Mouse (Mus musculus): ENCODE data around the gene Ogdhl.
"Not testable (repeated sequence)": the region's sequence is repeated elsewhere in the genome, so short reads cannot be mapped to it uniquely, and the experiment has no call there.

Gene Ogdhl

DNA sequence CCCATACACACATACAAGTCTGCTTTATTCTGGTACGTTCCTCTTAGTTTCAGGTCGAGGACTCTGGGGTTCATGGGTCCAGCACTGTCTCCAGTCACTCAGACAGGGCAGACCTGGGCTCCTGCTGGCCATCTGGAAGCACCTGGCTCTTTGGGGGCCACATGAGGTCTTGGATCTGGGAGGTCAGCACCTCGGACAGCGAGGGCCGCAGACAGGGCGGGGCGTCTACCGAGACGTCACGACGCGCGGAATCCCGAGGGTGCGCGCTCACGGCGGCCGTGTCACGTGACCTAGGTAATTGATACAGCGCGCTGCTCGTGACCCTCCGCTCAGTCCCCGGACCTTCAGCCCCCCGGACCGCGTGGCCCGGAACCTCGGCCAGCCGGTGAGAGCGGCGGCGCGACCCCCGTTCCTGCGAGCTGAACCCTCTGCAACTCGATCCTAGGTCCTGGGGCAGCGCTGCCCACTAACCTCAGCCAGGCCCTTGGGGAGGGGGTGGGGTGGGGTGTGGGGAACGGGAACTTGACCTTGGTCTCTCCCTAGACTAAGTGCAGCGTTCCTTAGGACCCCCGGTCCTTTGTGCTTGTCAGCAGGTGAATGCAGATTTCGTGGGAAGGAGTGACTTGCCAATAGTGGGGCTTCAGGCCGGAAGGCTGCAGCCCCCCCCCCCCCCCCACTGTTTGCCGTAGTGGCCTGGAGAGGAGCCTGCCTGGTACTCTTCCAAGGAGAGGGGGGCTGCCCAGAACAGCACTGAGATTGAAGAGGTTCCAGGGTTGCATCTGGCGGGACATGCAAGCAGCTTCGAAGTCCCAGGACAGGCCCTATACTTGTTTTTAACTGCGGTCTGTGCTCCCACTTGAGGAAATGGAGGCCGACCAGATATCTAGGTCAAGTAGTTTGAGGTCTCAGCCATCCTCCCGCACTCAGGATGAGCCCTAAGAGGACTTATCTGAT lies at the start of gene Ogdhl:
Ogdhl (plus strand) TSS at position 288 of the 954 bp plus-strand sequence.
- DNase-seq = peak; percentile 47

DNA sequence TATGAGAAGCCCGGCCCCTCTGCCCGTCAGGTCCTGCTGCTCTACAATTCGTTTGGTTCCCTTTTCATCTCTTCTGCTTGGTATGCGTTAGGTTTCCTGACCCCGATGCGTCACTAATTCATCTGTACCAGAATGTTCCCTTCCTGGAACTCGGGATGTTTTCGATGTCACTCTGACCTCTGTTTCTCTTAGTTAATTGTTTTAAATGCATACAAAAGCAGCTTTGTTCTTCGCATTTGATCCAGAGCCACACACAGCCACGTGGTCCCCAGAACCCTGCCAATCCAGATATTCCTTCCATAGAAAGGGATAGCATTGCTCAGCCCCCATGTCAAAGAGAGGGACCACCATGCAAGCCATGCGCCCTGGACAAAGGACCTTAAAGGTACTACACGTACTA lies 20.2 kb upstream of the Ogdhl start:
- DNase-seq = no peak

DNA sequence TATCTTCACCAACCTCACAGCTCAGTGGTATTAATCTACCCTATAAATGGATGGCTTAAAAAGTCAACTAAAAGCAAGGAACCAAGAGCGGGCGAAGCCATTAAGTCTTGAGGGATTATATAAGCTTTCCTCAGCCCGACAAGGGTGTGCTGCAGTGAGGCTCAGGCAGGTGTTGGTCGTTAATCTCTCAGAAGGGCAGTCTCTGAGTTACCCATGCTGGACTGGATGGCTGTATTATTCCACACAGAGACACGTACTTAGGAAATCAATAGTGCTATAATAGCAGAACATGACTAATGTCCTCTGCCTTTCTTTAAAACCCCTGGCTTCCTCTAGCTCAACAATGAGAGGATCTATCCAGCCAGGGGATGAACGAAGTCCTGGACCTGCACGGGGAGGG lies 19.4 kb upstream of the Ogdhl start:
- DNase-seq = no peak

DNA sequence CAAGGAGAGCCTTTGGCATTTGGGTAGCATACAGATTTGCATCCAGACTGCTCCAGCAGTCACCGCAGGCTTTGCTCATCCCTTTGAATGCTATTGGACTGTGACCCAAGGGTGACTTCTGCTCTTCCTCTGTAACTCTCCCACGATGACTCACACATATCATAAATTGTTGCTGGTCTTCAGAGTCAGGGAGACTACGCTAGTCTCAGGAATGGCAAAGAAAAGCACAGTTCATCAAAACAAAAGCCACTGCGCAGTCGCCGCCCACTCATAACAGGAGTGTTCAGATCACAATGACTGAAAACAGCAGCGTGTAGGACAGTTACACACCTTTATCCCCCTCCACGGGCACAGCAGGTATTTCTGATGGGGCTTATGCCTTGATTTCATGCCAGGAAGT lies 16.9 kb upstream of the Ogdhl start:
- DNase-seq = no peak

DNA sequence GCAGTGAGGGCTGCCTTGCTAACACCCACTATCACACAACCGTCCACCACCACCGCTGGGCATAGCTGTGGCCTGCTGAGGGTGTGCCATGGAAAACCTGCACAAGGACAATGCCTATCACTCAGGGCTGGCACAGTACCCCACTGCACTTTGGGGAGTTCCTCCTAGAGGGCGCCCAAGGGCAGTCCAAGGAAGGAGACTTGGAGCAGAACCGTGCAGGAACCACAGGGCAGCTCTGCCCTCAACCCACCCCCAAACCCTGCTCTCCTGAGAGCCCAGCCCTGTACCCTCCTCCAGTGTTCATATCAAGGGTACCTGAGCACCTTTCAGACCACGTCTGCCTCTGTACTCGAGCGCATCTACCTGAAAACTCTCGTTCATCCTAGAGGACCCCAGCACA lies 11.9 kb upstream of the Ogdhl start:
- peak; percentile 57 for DNase-seq

DNA sequence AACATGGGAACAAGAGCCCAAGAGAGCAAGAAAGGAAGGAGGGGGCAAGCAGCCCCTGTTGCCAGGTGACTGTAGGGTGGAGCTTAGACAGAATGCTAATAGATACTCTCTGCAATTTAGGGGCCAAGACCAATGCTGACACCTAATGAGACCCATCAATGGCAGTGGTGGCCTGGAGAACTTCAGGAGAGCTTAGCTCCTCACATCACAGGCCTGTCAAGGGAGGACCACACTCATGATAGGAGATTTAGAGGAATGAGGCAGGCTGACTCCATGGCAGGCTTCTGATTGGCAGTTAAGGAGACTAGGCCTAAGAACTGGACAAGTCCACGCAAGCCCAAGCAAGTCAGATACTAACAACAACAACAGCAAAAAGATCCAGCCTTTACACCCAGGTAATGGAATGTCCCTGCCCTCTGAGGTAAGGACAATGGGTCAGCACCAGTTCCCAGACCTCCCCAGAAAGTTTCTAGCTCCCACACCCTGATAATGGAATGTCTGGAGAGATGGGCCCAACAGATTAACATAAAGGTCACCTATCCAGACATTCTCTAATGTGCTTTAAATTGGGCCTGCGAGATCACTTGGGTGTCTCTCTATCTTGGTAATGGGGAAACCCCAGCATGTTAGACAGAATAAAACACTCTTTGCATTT lies 10.3 kb upstream of the Ogdhl start:
- no peak for DNase-seq

DNA sequence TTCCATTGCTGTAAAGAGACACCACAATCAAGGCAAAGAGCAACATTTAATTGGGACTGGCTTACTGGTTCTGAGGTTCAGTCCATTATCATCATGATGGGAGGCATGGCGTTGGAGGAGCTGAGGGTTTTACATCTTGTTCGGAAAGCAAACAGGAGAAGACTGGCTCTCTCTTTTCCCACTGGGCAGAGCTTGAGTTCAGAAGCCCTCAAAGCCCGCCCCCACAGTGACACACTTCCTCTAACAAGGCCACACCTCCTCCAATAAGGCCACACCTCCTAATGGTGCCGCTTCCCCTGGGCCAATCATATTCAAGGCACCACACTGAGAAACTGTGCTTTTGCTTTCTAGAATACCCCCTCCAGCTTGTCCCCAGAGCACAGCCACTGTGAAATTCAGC lies 4.0 kb upstream of the Ogdhl start:
- DNase-seq = no peak

DNA sequence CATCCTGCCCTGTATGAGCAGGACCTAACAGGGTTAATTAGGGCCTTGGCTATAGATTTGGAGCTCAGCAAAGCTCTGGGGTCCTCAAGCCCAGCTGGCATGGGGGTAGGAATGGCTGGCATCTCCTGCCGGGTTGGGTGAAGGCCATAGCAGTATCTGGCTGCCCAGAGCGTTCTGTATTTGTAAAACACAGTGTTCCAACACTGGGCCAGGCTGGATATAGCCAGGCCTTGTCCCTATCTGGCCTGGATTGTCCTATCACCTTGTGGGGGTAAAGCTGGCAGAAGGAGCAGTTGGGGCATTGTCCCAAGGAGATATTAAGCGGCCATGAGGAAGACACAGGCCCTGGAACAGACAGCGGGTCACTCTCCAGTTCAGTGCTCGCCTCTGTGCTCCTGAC lies 1.4 kb downstream of the Ogdhl start:
- no peak for DNase-seq

DNA sequence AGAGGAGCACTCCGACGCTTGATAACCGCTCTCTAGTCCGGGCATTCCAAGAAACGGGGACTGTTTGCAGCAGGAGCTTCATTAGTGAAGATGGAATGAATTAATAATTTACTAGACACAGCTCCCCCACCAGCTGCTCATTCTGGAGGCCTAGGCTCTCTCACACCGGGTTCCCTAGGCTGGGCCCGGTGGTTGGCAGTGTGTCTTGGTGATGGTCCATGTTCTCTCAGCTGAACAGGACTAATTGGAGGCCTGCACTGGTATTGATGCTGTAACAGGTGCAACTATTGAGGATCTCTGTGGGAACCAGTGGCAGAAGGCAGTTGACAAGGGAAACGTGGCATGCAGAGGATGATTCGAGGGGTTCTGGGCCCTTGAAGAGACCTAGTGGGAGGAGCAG lies 5.5 kb downstream of the Ogdhl start:
- DNase-seq = no peak

DNA sequence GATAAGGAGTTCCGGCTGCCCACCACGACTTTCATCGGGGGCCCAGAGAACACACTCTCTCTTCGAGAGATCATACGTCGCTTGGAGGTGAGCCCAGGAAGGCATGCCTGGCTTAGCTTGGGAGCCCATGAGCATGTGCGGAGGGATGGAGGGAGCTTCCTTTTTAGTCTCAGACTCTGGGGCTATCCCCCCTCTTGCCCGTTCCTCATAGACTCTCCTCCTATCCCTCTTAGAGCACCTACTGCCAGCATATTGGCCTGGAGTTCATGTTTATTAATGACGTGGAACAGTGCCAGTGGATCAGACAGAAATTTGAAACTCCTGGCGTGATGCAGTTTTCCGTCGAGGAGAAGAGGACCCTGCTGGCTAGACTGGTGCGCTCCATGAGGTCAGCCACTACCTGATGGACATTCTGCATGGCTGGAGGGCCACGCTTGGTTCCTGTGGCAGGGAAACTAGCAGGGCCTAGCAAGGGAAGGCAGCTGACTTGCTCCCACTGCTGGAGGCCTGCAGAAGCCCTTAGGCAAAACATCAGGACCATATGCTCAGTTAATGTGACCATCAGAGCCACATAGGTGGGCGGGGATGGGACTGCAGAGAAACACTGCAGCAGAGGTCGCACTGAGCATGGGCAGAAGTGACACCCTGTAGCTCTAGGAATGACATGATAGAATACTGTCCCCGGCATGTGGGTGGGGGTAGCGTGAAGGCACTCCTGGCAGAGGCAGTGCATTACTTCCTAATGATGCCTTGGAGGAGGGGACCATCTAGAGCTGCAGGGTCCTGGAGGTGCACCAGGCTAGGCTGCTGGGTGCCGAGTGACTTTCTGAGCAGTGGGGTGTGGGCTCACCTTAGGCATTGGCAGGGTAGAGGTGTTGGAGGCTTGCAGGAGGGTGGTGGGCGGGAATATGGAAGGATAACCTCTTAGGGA lies 11.0 kb downstream of the Ogdhl start:
- DNase-seq = no peak

DNA sequence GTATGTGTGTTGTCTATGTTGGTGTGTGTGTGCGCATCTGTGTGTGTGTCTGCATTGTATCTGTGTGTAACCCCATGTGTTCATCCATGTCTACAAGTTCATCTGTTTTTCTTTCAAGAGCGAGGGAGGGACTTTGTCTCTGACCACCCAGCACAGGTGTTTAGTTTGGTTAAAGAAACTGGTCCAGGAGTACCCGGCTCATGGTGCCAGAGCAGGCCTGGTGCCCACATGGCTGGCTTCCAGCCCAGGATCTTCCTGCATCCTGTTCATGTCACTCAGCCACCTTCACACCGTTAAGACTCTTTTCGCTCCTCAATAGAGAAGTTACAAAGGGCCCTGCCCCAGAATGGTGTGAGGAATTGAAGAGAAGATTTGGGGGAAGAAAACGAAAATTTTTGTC lies 14.2 kb downstream of the Ogdhl start:
- no peak for DNase-seq

DNA sequence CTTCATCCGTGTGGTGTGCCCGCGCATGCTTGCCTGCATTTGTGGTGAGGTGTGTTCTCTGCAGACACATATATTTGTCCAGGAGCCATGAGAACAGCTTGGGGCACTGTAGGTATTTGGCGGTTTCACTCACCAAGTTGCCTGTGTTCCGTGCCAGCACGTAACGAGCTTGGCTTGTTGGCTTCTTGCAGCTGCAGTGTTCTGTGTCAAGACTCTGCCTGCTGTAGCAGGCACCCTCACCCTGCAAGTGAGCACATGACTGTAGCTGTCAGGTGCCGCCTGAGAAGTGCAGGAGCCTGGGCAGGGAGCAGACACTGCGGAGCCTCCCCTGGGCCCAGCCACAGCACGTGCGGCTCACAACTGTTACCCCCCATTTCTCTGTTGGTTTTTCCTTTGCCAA lies 14.7 kb downstream of the Ogdhl start:
- no peak for DNase-seq

DNA sequence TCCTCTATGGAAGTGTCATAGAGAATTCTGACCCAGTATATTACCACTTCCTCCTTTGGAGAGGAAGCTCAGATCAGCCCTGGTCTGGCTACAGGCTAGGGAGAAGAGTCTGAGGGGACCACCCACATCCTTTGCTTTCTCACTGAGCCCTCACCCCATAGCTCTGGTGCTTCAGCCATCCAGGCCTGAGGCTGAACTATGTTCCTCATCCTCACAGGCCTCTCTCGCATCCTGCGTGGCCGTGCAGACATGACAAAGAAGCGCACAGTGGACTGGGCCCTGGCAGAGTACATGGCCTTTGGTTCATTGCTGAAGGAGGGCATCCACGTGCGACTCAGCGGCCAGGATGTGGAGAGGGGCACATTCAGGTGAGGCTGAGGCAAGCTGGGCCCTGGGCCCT lies 20.0 kb downstream of the Ogdhl start:
- no peak for DNase-seq

DNA sequence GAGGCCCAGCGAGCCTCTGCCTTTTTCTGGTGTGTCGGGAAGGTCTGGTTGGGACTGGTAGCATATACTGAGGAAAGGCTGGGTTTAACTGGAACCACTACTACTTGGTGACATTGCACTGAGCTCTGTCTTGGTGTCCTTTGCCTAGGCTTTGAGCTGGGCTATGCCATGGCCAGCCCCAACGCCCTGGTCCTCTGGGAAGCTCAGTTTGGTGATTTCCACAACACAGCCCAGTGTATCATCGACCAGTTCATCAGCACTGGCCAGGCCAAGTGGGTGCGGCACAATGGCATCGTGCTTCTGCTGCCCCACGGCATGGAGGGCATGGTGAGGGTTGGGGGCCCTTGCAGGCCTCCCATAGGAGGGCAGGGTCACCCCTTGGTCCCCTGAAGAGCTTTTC lies 22.4 kb downstream of the Ogdhl start:
- DNase-seq = no peak

DNA sequence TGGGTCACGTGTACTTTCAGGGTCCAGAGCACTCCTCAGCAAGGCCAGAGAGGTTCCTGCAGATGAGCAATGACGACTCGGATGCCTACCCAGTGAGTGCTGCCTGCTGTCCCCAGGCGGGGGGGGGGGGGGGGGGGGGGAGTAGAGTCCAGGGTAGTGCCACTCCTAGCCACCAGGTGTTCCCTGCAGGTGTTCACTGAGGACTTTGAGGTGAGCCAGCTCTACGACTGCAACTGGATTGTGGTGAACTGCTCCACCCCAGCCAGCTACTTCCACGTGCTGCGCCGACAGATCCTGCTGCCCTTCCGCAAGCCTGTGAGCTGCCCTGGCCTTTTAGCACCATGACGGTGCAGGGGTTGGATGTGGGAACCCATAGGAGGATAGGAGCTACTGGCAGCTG lies 22.9 kb downstream of the Ogdhl start:
- no peak for DNase-seq

DNA sequence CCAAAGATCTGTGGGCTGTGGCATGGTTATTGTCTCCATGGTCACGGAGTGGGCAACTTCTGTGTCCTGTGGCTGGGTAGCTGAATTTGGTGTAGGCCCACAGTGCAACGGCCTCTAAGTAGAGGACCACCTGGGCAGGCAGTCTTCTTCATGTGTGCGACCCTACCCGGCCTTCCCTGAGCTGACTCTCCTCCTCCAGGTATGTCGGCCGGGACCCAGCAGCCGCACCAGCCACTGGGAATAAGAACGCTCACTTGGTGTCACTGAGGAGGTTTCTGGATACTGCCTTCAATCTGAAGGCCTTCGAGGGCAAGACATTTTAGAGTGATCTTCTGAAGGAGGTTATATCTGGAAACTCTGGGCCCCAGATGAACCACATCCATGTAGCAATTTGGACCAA lies 25.5 kb downstream of the Ogdhl start:
- DNase-seq = no peak

DNA sequence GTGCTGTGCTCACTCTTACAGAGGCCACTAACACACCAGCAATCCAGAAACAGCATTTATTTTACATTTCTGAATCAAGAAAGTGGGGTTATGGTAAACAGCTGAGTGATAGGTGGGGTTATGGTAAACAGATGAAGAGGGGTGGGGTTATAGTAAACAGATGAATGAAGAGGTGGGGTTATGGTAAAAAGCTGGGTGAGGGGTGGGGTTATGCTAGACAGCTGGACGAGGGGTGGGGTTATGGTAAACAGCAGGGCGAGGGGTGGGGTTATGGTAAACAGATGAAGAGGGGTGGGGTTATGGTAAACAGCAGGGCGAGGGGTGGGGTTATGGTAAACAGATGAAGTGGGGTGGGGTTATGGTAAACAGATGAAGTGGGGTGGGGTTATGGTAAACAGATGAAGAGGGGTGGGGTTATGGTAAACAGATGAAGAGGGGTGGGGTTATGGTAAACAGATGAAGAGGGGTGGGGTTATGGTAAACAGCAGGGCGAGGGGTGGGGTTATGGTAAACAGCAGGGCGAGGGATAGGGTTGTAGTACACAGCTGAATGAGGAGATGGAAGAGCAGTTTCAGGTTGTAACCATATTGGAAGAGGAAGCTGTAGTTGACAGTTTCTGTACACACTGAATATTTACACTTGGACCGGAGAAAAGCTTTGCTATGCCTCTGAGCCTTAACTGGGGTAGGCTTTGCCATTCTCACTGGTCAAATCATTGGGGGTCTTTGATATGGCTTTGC lies 29.5 kb downstream of the Ogdhl start:
- not testable (repeated sequence) for DNase-seq

DNA sequence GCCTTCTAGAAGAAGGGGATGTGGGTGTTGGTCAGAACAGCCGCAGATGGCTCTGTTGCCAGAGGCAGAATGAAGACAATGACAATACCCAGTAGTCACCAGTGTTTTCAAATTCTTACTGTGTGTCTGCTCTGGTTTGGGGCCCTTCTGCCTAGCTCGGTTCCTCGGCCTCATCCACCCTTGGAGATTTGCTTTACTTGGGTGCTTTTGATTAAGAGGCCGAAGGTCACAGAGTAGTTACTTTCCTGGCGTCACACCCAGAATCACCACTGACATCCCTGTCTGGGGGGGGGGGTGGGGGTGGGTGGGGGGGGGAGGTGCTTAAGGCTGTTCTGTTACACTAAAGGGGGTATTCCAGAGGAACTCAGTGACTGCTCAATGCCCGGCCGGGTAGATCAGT lies 42.5 kb downstream of the Ogdhl start:
- no peak for DNase-seq

DNA sequence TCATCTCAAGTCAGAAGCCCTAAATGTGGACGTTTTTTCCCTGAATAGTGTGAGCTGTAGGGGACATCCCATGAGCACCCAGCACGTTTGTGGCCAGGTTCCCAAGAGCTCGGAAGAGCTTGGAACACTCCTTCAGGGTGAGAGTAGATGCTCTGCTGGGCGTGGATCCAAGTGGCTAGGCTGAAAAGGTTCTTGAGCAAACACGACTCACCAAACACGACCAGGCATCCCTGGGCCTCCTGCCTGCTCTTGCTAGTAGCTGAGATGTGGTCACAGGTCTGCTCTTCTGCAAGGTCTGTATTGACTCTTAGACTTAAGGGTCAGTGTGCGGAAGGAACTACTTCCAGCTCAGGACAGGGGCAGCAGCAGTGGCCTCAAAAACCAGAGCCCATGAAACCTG lies 47.9 kb downstream of the Ogdhl start:
- no peak for DNase-seq

DNA sequence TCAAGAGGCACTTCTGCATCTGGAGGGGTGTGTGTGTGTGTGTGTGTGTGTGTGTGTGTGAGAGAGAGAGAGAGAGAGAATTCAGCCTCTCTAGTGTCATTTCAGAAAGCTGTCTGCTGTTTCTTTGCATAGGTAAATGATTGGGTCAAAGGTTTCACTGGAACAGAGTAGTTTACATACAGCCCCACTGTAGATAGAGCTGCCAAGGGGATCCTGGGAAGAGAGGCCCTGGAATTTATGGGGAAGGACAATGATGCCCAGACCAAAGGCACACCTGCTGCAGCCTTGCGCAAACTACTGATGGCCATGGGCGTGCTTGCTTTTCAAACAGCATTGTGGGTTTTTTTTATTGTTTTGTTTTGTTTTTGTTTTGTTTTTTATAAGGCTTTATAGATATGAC lies 50.7 kb downstream of the Ogdhl start:
- no peak for DNase-seq

DNA sequence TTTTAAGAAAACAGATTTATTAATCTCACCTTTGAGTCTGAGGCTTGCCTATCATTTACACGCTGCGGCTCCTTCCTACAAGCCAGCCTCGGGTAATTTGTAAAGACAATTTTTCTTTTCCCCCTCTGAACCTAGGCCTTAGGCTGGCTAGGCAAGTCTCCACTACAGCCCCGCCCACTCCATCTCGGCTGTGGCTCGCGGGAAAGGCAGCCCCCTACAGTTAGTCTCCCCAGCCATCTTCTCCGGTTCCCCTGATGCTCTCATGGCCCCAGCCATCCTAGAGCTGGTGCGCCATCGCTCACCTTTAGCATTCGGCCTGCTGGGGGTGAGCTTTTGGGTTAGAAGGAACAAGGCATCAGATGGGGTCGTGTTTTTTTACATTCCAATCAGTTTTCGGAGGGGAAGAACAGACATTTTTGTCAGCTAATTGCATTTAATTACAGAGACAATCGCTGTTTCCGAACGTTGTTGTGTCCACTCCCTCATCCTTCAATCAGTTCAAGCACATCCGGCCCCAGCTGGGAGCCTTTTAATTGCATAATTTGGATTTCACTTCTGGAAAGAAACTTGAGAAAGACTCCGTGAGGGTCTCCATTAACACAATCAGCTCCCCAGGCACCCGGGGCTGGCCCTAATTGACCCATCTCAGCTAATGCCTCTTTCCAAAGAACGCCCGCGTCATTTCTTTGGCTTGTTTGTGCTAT lies 57.7 kb downstream of the Ogdhl start:
- DNase-seq = no peak

DNA sequence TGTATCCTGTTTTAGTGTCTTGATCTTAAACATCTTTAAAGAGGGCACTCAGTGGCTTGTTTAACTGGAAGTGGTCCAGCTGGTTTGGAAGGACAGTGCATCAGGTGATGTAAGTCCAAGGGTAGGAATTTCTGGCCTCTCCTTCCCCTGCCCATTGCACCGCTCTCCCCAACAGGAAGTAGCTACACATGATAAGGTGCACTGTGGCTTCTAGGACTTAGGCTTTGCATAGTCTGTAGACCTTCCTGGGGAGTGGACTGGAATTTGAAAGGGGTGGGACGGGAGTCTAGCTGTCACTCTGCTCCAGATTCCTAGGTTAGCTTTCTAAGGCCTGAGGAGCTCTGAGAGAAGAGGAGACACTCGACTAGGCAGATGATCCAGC lies 58.3 kb downstream of the Ogdhl start:
- DNase-seq = no peak

Measured in kidney, adult 9 months (tissue).